Mouse (Mus musculus) heart, postnatal 0 days (tissue): Measurements from ENCODE around the gene Kif23.

Experiments used
- CTCF ChIP-seq: IDR thresholded peaks from 2 replicates; pipeline ENCODE4 v1.5.1; 2016; ENCODE audit warnings: antibody characterized with exemption, control low read depth, low read depth
- EP300 ChIP-seq: IDR thresholded peaks from 2 replicates; pipeline ENCODE4 v1.6.1; 2016; ENCODE audit warnings: antibody characterized with exemption, low read depth

GRCm38 (mm10) chr9:61967357-61967756 lies 20.8 kb upstream of the Kif23 start:
- TF ChIP-seq CTCF = no peak
- no peak for TF ChIP-seq EP300
